Mouse (Mus musculus) small intestine, adult 2 months (tissue): Measurements from ENCODE around the gene Tcfl5.

ENCODE experiments used
- CTCF ChIP-seq: fragments of 200-500 bp; IDR thresholded peaks from 2 replicates; pipeline ENCODE4 v1.5.1; 2012; ENCODE audit warnings: low read depth, mild to moderate bottlenecking, control low read depth, inconsistent platforms, low read length, moderate library complexity, mixed read lengths; ENCODE audit not compliant: insufficient replicate concordance, insufficient read length; ENCODE audit errors: extremely low read depth
- POLR2A ChIP-seq: fragments of 200-500 bp; IDR thresholded peaks from 2 replicates; pipeline ENCODE4 v1.6.1; 2012; ENCODE audit warnings: low read depth, mild to moderate bottlenecking, control low read depth, inconsistent platforms, low read length, moderate library complexity

GRCm38 (mm10) chr2:180581002-180581401 is 61.5 kb downstream of the Tcfl5 start, which contains the start of gene Mrgbp:
- TF ChIP-seq POLR2A, result no peak
- no peak for TF ChIP-seq CTCF
